Mouse (Mus musculus) E14TG2a.4 (cell line): Measurements from ENCODE around the gene Plscr3.

Source experiments
- CTCF ChIP-seq: conservative IDR thresholded peaks from 2 replicates; pipeline ENCODE4 v1.5.1; 2014; ENCODE audit warnings: low read length
- NANOG ChIP-seq: IDR thresholded peaks from 2 replicates; pipeline ENCODE4 v1.6.1; 2014; ENCODE audit warnings: borderline replicate concordance, low read length, mixed read lengths
- POU5F1 ChIP-seq: IDR thresholded peaks from 2 replicates; pipeline ENCODE4 v1.6.1; 2014; ENCODE audit warnings: low read length, borderline replicate concordance

GRCm38 (mm10) chr11:69823456-69823855, 22.7 kb upstream of the Plscr3 start:
- TF ChIP-seq CTCF (no peak), POU5F1 (no peak), NANOG (no peak)
